15 mouse cellular contexts compared by ENCODE assay signal in the genomic region with DNA sequence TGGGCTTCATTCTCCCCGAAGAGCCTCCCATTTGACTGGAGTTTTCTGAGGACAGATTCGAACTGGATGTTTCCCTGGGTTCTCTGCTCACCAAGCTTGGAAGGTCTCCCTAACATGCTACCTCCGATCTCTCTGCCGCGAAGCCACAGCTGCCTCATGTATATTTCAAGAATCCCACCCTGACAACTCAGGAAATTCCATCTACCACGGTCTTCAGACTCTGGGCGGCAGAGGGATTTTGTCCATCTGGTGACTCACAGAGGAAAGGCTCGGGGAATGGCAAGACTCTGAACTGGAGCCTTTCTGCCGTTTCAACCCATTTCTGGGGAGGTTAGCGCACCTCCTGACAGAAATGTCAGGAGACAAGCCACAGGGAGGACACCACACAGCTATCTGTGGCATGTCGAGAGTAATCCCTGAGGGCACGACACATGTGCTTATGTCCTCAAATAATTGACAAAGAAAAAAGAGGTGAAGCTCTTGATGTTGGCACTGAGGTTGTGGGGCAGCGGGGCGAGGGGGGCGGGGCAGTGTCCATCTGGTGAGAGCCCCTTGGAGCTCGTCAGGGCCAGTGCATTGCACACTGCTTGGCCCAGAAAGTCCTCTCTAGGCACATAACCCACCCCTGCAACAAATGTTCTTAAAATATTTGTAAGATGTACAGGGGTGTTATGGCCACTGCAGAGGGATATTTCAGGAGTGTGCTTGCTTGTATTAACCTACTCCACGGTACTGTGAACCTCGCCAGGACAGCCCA. TPM values are rescaled to one million over a fixed set of nuclear protein-coding genes. Genes with fewer than 3 reads are reported as not detected.
DNase-seq lines count a peak whose midpoint lies in the region; ATAC-seq and TF ChIP-seq lines count a peak whose summit lies in the region.
"Had no signal": no experiment of that assay in that cellular context is flagged by ENCODE, and none has a peak within 500 bp of the region (broad histone marks: within the 10 kb centered on the region; RNA-seq: fewer than 3 reads in every experiment).

No protein-coding gene starts in this region.

- no peaks in the 10 kb centered on the region for H3K27me3 ChIP-seq in embryonic facial prominence, embryonic 14.5 days (replicated peaks; ENCODE audit: control insufficient read depth, insufficient read depth, low read length)
- H3K27me3 ChIP-seq in embryonic facial prominence, embryonic 10.5 days (replicated peaks; ENCODE audit: low read depth, poor library complexity, severe bottlenecking): no peaks in the 10 kb centered on the region
- no peaks in the 10 kb centered on the region for H3K27me3 ChIP-seq in intestine, embryonic 14.5 days (replicated peaks; ENCODE audit: control insufficient read depth, insufficient read depth, low read length)
- no peaks in the 10 kb centered on the region for H3K27me3 ChIP-seq in intestine, postnatal 0 days (replicated peaks; ENCODE audit: control insufficient read depth, insufficient read depth, low read length)
- no peaks in the 10 kb centered on the region for H3K27me3 ChIP-seq in forebrain, embryonic 11.5 days (ENCODE audit: control insufficient read depth, insufficient read depth, low read length)
- H3K27me3 ChIP-seq: embryonic facial prominence, embryonic 13.5 days; forebrain, embryonic 15.5 days; hindbrain, embryonic 15.5 days had no signal

- no peaks in the 10 kb centered on the region for H3K4me1 ChIP-seq in embryonic facial prominence, embryonic 14.5 days (ENCODE audit: control insufficient read depth, insufficient read depth, low read length)
- peaks cover 16% of the 10 kb centered on the region for H3K4me1 ChIP-seq in embryonic facial prominence, embryonic 10.5 days
- H3K4me1 ChIP-seq in intestine, embryonic 14.5 days (replicated peaks; ENCODE audit: control insufficient read depth, insufficient read depth, low read length): peaks cover 10% of the 10 kb centered on the region
- H3K4me1 ChIP-seq in intestine, postnatal 0 days (replicated peaks; ENCODE audit: control insufficient read depth, insufficient read depth, low read length): no peaks in the 10 kb centered on the region
- no peaks in the 10 kb centered on the region for H3K4me1 ChIP-seq in forebrain, embryonic 11.5 days (replicated peaks; ENCODE audit: control insufficient read depth, insufficient read depth, low read length)
- H3K4me1 ChIP-seq: embryonic facial prominence, embryonic 13.5 days; forebrain, embryonic 15.5 days; hindbrain, embryonic 15.5 days had no signal

- DNase-seq in embryonic facial prominence, embryonic 14.5 days (ENCODE audit: low spot score): peak; percentile 57
- DNase-seq in embryonic facial prominence, embryonic 10.5 days (ENCODE audit: low spot score): no peak
- no peak for DNase-seq in intestine, embryonic 14.5 days (ENCODE audit: low spot score)
- peak; percentile 37 for DNase-seq in NIH3T3 (ENCODE audit: low read depth)
- DNase-seq in lung, postnatal 25 days (ENCODE audit: low spot score): peak; percentile 26
- no peak for DNase-seq in forebrain, embryonic 11.5 days (ENCODE audit: low spot score)
- DNase-seq in right cerebral cortex, postnatal 25 days: no peak
- DNase-seq: adrenal gland, postnatal 25 days; cerebellum, postnatal 36 days; gastrocnemius, postnatal 14 days had no signal

- ATAC-seq in embryonic facial prominence, embryonic 14.5 days (ENCODE audit: low read depth): no peak
- ATAC-seq in intestine, embryonic 14.5 days (replicated peaks; ENCODE audit: low FRiP score, low TSS enrichment, low read depth): no peak
- ATAC-seq in intestine, postnatal 0 days: no peak
- ATAC-seq in forebrain, embryonic 11.5 days (replicated peaks; ENCODE audit: low FRiP score): no peak
- ATAC-seq: forebrain, embryonic 15.5 days had no signal

- H3K27ac ChIP-seq in embryonic facial prominence, embryonic 14.5 days (replicated peaks; ENCODE audit: low read depth, low read length): 0 out of 2 replicates have a peak overlapping the region, but pooled peaks have one; percentile 39
- H3K27ac ChIP-seq in embryonic facial prominence, embryonic 10.5 days (replicated peaks): no peak overlapping the region
- peak overlapping the region; percentile 66 for H3K27ac ChIP-seq in intestine, embryonic 14.5 days (ENCODE audit: low read depth)
- H3K27ac ChIP-seq in intestine, postnatal 0 days (ENCODE audit: low read depth, low read length): no peak overlapping the region
- no peak overlapping the region for H3K27ac ChIP-seq in forebrain, embryonic 11.5 days (ENCODE audit: low read depth, low read length)
- H3K27ac ChIP-seq: embryonic facial prominence, embryonic 13.5 days; forebrain, embryonic 15.5 days; hindbrain, embryonic 15.5 days had no signal

- no peak overlapping the region for H3K4me2 ChIP-seq in embryonic facial prominence, embryonic 14.5 days (ENCODE audit: low read depth, low read length)
- H3K4me2 ChIP-seq in intestine, embryonic 14.5 days (ENCODE audit: low read length): no peak overlapping the region
- no peak overlapping the region for H3K4me2 ChIP-seq in intestine, postnatal 0 days (replicated peaks; ENCODE audit: low read depth)
- no peak overlapping the region for H3K4me2 ChIP-seq in forebrain, embryonic 11.5 days (ENCODE audit: low read depth, low read length, severe bottlenecking)
- H3K4me2 ChIP-seq: embryonic facial prominence, embryonic 13.5 days; forebrain, embryonic 15.5 days; hindbrain, embryonic 15.5 days; liver, embryonic 11.5 days had no signal

- WGBS in embryonic facial prominence, embryonic 14.5 days: 55% methylated on average over 18 of the region's 18 CpGs
- 77% methylated on average over 18 of the region's 18 CpGs for WGBS in embryonic facial prominence, embryonic 10.5 days
- 54% methylated on average over 18 of the region's 18 CpGs for WGBS in intestine, embryonic 14.5 days
- whole genome bisulfite sequencing in intestine, postnatal 0 days: 66% methylated on average over 18 of the region's 18 CpGs
- 85% methylated on average over 18 of the region's 18 CpGs for WGBS in forebrain, embryonic 11.5 days

- no peaks in the 10 kb centered on the region for H3K36me3 ChIP-seq in embryonic facial prominence, embryonic 14.5 days (ENCODE audit: control insufficient read depth, insufficient read depth, low read length)
- no peaks in the 10 kb centered on the region for H3K36me3 ChIP-seq in embryonic facial prominence, embryonic 10.5 days (replicated peaks)
- H3K36me3 ChIP-seq in intestine, embryonic 14.5 days (ENCODE audit: control insufficient read depth, insufficient read depth, low read length): no peaks in the 10 kb centered on the region
- H3K36me3 ChIP-seq in intestine, postnatal 0 days (ENCODE audit: control insufficient read depth, insufficient read depth): no peaks in the 10 kb centered on the region
- H3K36me3 ChIP-seq in forebrain, embryonic 11.5 days (ENCODE audit: control insufficient read depth, insufficient read depth, low read length): no peaks in the 10 kb centered on the region
- H3K36me3 ChIP-seq: embryonic facial prominence, embryonic 13.5 days; forebrain, embryonic 15.5 days; hindbrain, embryonic 15.5 days had no signal

- no peaks in the 10 kb centered on the region for H3K9me3 ChIP-seq in embryonic facial prominence, embryonic 14.5 days (ENCODE audit: control insufficient read depth, low read length)
- no peaks in the 10 kb centered on the region for H3K9me3 ChIP-seq in embryonic facial prominence, embryonic 10.5 days
- no peaks in the 10 kb centered on the region for H3K9me3 ChIP-seq in intestine, embryonic 14.5 days (ENCODE audit: control insufficient read depth, low read length)
- no peaks in the 10 kb centered on the region for H3K9me3 ChIP-seq in intestine, postnatal 0 days (ENCODE audit: control insufficient read depth)
- H3K9me3 ChIP-seq in forebrain, embryonic 11.5 days (ENCODE audit: control insufficient read depth, low read length): no peaks in the 10 kb centered on the region
- H3K9me3 ChIP-seq: embryonic facial prominence, embryonic 13.5 days; forebrain, embryonic 15.5 days; hindbrain, embryonic 15.5 days had no signal

- H3K9ac ChIP-seq in embryonic facial prominence, embryonic 14.5 days (ENCODE audit: low read depth, low read length): no peak overlapping the region
- H3K9ac ChIP-seq in intestine, embryonic 14.5 days (ENCODE audit: low read length): no peak overlapping the region
- no peak overlapping the region for H3K9ac ChIP-seq in intestine, postnatal 0 days (ENCODE audit: low read depth, low read length)
- H3K9ac ChIP-seq in forebrain, embryonic 11.5 days (ENCODE audit: low read length): no peak overlapping the region
- H3K9ac ChIP-seq: embryonic facial prominence, embryonic 13.5 days; forebrain, embryonic 15.5 days; hindbrain, embryonic 15.5 days had no signal

- no peak for TF ChIP-seq CTCF in intestine, postnatal 0 days (IDR thresholded peaks at IDR 0.05; ENCODE audit: low read depth)

- H3K4me3 ChIP-seq in embryonic facial prominence, embryonic 14.5 days (ENCODE audit: low read depth, low read length): no peak overlapping the region
- H3K4me3 ChIP-seq in embryonic facial prominence, embryonic 10.5 days: no peak overlapping the region
- H3K4me3 ChIP-seq in intestine, embryonic 14.5 days (ENCODE audit: low read depth, low read length): no peak overlapping the region
- H3K4me3 ChIP-seq in intestine, postnatal 0 days (ENCODE audit: low read depth, low read length): no peak overlapping the region
- H3K4me3 ChIP-seq in forebrain, embryonic 11.5 days (ENCODE audit: low read depth, low read length): no peak overlapping the region
- H3K4me3 ChIP-seq: embryonic facial prominence, embryonic 13.5 days; forebrain, embryonic 15.5 days; hindbrain, embryonic 15.5 days had no signal

RNA-seq across cellular contexts. Expression of a gene that starts 32.8 kb away (rescaled TPM):
- 3.5 and 4.1 TPM in 2 replicates for polyA plus RNA-seq in embryonic facial prominence, embryonic 14.5 days (2014; fragmentation: Nextera tagmentation; extraction: Ambion mirVana)
- 0.52 and 0.83 TPM in 2 replicates for polyA plus RNA-seq in embryonic facial prominence, embryonic 10.5 days (2016; fragmentation: Nextera tagmentation; extraction: Ambion mirVana)
- 5.6 and 5.9 TPM in 2 replicates for polyA plus RNA-seq in intestine, embryonic 14.5 days (2014; fragmentation: Nextera tagmentation; extraction: Ambion mirVana)
- polyA plus RNA-seq in intestine, postnatal 0 days (2015; fragmentation: Nextera tagmentation; extraction: Ambion mirVana): 9.8 and 10.0 TPM in 2 replicates
- 0.08 and 0.25 TPM in 2 replicates for polyA plus RNA-seq in forebrain, embryonic 11.5 days (2014; fragmentation: Nextera tagmentation; extraction: Ambion mirVana)

RNA-seq across cellular contexts. Expression of a gene that starts 59.5 kb away (rescaled TPM):
- polyA plus RNA-seq in embryonic facial prominence, embryonic 14.5 days (2014; fragmentation: Nextera tagmentation; extraction: Ambion mirVana): 79.0 and 82.1 TPM in 2 replicates
- 94.0 and 99.5 TPM in 2 replicates for polyA plus RNA-seq in embryonic facial prominence, embryonic 10.5 days (2016; fragmentation: Nextera tagmentation; extraction: Ambion mirVana)
- polyA plus RNA-seq in intestine, embryonic 14.5 days (2014; fragmentation: Nextera tagmentation; extraction: Ambion mirVana): 88.9 and 97.7 TPM in 2 replicates
- 62.3 and 64.5 TPM in 2 replicates for polyA plus RNA-seq in intestine, postnatal 0 days (2015; fragmentation: Nextera tagmentation; extraction: Ambion mirVana)
- 80.7 and 85.5 TPM in 2 replicates for polyA plus RNA-seq in forebrain, embryonic 11.5 days (2014; fragmentation: Nextera tagmentation; extraction: Ambion mirVana)

Comparison
In these comparisons a context has a peak if more than half of its experiments do, and no peak if none do; other contexts are left out.
1. DNase-seq: peak in embryonic facial prominence, embryonic 14.5 days (single experiment), NIH3T3 (single experiment) and lung, postnatal 25 days (single experiment); none in embryonic facial prominence, embryonic 10.5 days (single experiment), intestine, embryonic 14.5 days (single experiment), forebrain, embryonic 11.5 days (single experiment) and right cerebral cortex, postnatal 25 days (single experiment).
2. H3K27ac ChIP-seq: peak in embryonic facial prominence, embryonic 14.5 days (single experiment) and intestine, embryonic 14.5 days (single experiment); none in embryonic facial prominence, embryonic 10.5 days (single experiment), intestine, postnatal 0 days (single experiment) and forebrain, embryonic 11.5 days (single experiment).